ENCODE assay signal across 17 mouse cellular contexts in the genomic region with DNA sequence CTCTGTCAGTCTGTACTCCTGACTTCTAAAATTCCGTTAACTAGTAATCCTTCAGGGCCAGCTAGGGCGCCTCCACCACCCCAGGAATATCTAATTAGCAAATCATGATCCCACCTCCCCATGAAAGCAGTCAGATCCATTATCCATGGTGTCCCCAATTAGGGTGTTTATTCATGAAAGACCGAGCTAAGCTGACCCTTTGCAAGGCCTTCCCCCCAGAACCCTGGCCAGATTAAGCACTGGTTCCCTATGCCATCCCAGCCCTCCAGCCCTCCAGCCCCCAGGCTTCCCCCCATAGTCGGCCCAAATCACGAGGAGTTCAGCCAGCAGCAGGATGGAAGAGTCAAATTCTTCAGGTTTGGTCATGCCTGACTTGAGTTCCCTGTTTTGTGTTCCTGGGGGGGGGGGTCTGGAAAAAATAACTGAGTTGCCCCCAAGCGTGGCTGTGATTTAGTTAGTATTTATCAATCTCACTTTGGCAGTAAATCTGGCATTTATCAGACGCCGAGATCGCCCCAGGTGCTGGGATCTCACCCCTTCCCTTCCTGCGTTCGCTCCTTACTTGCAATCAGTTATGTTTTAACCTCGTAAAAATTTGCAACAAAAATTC.
DNase-seq lines count a peak whose midpoint lies in the region; ATAC-seq and TF ChIP-seq lines count a peak whose summit lies in the region.
"Had no signal": no experiment of that assay in that cellular context is flagged by ENCODE, and none has a peak within 500 bp of the region (broad histone marks: within the 10 kb centered on the region; RNA-seq: fewer than 3 reads in every experiment).

No protein-coding gene starts in this region.

- 57% methylated on average over 12 of the region's 12 CpGs for WGBS in heart, embryonic 11.5 days (ENCODE audit: insufficient replicate concordance)
- WGBS in embryonic facial prominence, embryonic 14.5 days, result 49% methylated on average over 12 of the region's 12 CpGs
- WGBS in kidney, adult 2 months, result 29% methylated on average over 12 of the region's 12 CpGs

- peak; percentile 71 for DNase-seq in heart, adult 11 months
- no peak for DNase-seq in embryonic facial prominence, embryonic 14.5 days (ENCODE audit: low spot score)
- DNase-seq in kidney, adult 2 months, result peak; percentile 51
- DNase-seq in kidney, postnatal 10 days, result peak; percentile 40
- no peak for DNase-seq in embryo, embryonic 10.5 days (ENCODE audit: low spot score)
- no peak for DNase-seq in cerebellum, adult 11-12 months
- no peak for DNase-seq in heart, postnatal 10 days
- DNase-seq: B cell, adult 2 months; cerebellum, adult 8-10 months; gastrocnemius, postnatal 36 days; left cerebral cortex, postnatal 4 days; thymus, postnatal 25 days had no signal

- H3K27me3 ChIP-seq in heart, embryonic 11.5 days (ENCODE audit: control insufficient read depth, insufficient read depth, low read length), result 0 out of 2 replicates have a peak, but pooled peaks cover 2% of the 10 kb centered on the region
- no peaks in the 10 kb centered on the region for H3K27me3 ChIP-seq in embryonic facial prominence, embryonic 14.5 days (replicated peaks; ENCODE audit: control insufficient read depth, insufficient read depth, low read length)
- no peaks in the 10 kb centered on the region for H3K27me3 ChIP-seq in kidney, adult 2 months (replicated peaks; ENCODE audit: control insufficient read depth, insufficient read depth, low read length)
- H3K27me3 ChIP-seq: hindbrain, embryonic 12.5 days; intestine, embryonic 15.5 days; megakaryocyte, embryonic 14.5 days had no signal

- no peak overlapping the region for H3K9ac ChIP-seq in heart, embryonic 11.5 days (ENCODE audit: low read depth, low read length)
- H3K9ac ChIP-seq in embryonic facial prominence, embryonic 14.5 days (ENCODE audit: low read depth, low read length), result no peak overlapping the region
- H3K9ac ChIP-seq: hindbrain, embryonic 12.5 days; intestine, embryonic 15.5 days had no signal

- no peaks in the 10 kb centered on the region for H3K4me1 ChIP-seq in heart, embryonic 11.5 days (ENCODE audit: control insufficient read depth, insufficient read depth, low read length)
- peaks cover 5% of the 10 kb centered on the region for H3K4me1 ChIP-seq in embryonic facial prominence, embryonic 14.5 days (ENCODE audit: control insufficient read depth, insufficient read depth, low read length)
- peaks cover 13% of the 10 kb centered on the region for H3K4me1 ChIP-seq in kidney, adult 2 months (ENCODE audit: control insufficient read depth, insufficient read depth, low read length)
- H3K4me1 ChIP-seq: megakaryocyte, embryonic 14.5 days had no signal

- no peak for TF ChIP-seq CTCF in kidney, adult 2 months (conservative IDR thresholded peaks at IDR 0.05; ENCODE audit: insufficient read depth, insufficient read length, low read depth, low read length)

- no peak for TF ChIP-seq POLR2A in kidney, adult 2 months (IDR thresholded peaks at IDR 0.05; ENCODE audit: low read depth, low read length)

- no peak overlapping the region for H3K4me3 ChIP-seq in heart, embryonic 11.5 days (ENCODE audit: low read depth, low read length)
- H3K4me3 ChIP-seq in embryonic facial prominence, embryonic 14.5 days (ENCODE audit: low read depth, low read length), result no peak overlapping the region
- H3K4me3 ChIP-seq in kidney, adult 2 months (ENCODE audit: insufficient read depth, low read depth, low read length), result no peak overlapping the region
- H3K4me3 ChIP-seq: hindbrain, embryonic 12.5 days; megakaryocyte, embryonic 14.5 days had no signal

- H3K9me3 ChIP-seq in heart, embryonic 11.5 days (replicated peaks; ENCODE audit: control insufficient read depth, low read length), result no peaks in the 10 kb centered on the region
- no peaks in the 10 kb centered on the region for H3K9me3 ChIP-seq in embryonic facial prominence, embryonic 14.5 days (ENCODE audit: control insufficient read depth, low read length)
- H3K9me3 ChIP-seq: hindbrain, embryonic 12.5 days; intestine, embryonic 15.5 days had no signal

- ATAC-seq in heart, embryonic 11.5 days (replicated peaks; ENCODE audit: insufficient number of reproducible peaks, low FRiP score, low TSS enrichment), result no peak
- ATAC-seq in embryonic facial prominence, embryonic 14.5 days (ENCODE audit: low read depth), result no peak

- intact Hi-C loops in heart, postnatal 10 days (cut with DNase I), result no loop called here

- no peak overlapping the region for H3K4me2 ChIP-seq in heart, embryonic 11.5 days
- H3K4me2 ChIP-seq in embryonic facial prominence, embryonic 14.5 days (ENCODE audit: low read depth, low read length), result 0 out of 2 replicates have a peak overlapping the region, but pooled peaks have one; percentile 49

- H3K36me3 ChIP-seq in heart, embryonic 11.5 days (ENCODE audit: control insufficient read depth, insufficient read depth, low read length), result no peaks in the 10 kb centered on the region
- H3K36me3 ChIP-seq in embryonic facial prominence, embryonic 14.5 days (ENCODE audit: control insufficient read depth, insufficient read depth, low read length), result no peaks in the 10 kb centered on the region
- H3K36me3 ChIP-seq in kidney, adult 2 months (ENCODE audit: control insufficient read depth, insufficient read depth, low read length), result no peaks in the 10 kb centered on the region
- H3K36me3 ChIP-seq: hindbrain, embryonic 12.5 days; intestine, embryonic 15.5 days had no signal

- H3K27ac ChIP-seq in heart, embryonic 11.5 days (ENCODE audit: low read depth, low read length), result no peak overlapping the region
- no peak overlapping the region for H3K27ac ChIP-seq in embryonic facial prominence, embryonic 14.5 days (replicated peaks; ENCODE audit: low read depth, low read length)
- H3K27ac ChIP-seq in kidney, adult 2 months (ENCODE audit: insufficient read depth, low read depth, low read length), result peak overlapping the region; percentile 91
- H3K27ac ChIP-seq: hindbrain, embryonic 12.5 days; intestine, embryonic 15.5 days; left cerebral cortex, adult 2 months had no signal

Comparison
In these comparisons a context has a peak if more than half of its experiments do, and no peak if none do; other contexts are left out.
1. DNase-seq: peak in heart, adult 11 months (single experiment), kidney, adult 2 months (single experiment) and kidney, postnatal 10 days (single experiment); none in embryonic facial prominence, embryonic 14.5 days (single experiment), embryo, embryonic 10.5 days (single experiment), cerebellum, adult 11-12 months (single experiment) and heart, postnatal 10 days (0 of 2).